Mouse (Mus musculus) intestine, postnatal 0 days (tissue): ENCODE results near the gene Xpnpep3. TPM values are rescaled to one million over a fixed set of nuclear protein-coding genes. Genes with fewer than 3 reads are reported as not detected.

Experiments used
- ATAC-seq: fragments of 200-750 bp; cut with Nextera tagmentation; 2 replicates; pipeline ENCODE4 v1.8.0; 2017; ENCODE audit warnings: mild to moderate bottlenecking, moderate TSS enrichment, moderate library complexity
- H3K27ac ChIP-seq: fragments of 300-500 bp; sonication (generic); 2 replicates; pipeline ENCODE4 v1.5.1; 2014; ENCODE audit warnings: mild to moderate bottlenecking, low read depth, low read length, moderate library complexity
- H3K27me3 ChIP-seq: fragments of 300-500 bp; sonication (generic); replicated peaks from 2 replicates; pipeline ENCODE4 v1.6.1; 2014; ENCODE audit warnings: low read length, mixed read lengths; ENCODE audit not compliant: control insufficient read depth, insufficient read depth
- H3K36me3 ChIP-seq: fragments of 300-500 bp; sonication (generic); 2 replicates; pipeline ENCODE4 v1.6.1; 2014; ENCODE audit warnings: mild to moderate bottlenecking, moderate library complexity; ENCODE audit not compliant: control insufficient read depth, insufficient read depth
- H3K4me1 ChIP-seq: fragments of 300-500 bp; sonication (generic); replicated peaks from 2 replicates; pipeline ENCODE4 v1.6.1; 2014; ENCODE audit warnings: antibody characterized with exemption, low read length, mixed read lengths; ENCODE audit not compliant: control insufficient read depth, insufficient read depth
- H3K4me2 ChIP-seq: fragments of 300-500 bp; sonication (generic); replicated peaks from 2 replicates; pipeline ENCODE4 v1.6.1; 2014; ENCODE audit warnings: low read depth, mild to moderate bottlenecking, moderate library complexity
- H3K4me3 ChIP-seq: fragments of 300-500 bp; sonication (generic); 2 replicates; pipeline ENCODE4 v1.5.1; 2014; ENCODE audit warnings: low read depth, low read length
- H3K9ac ChIP-seq: fragments of 300-500 bp; sonication (generic); 2 replicates; pipeline ENCODE4 v1.6.1; 2014; ENCODE audit warnings: mild to moderate bottlenecking, low read depth, low read length
- H3K9me3 ChIP-seq: fragments of 300-500 bp; sonication (generic); 2 replicates; pipeline ENCODE4 v1.6.1; 2016; ENCODE audit warnings: mixed run types; ENCODE audit not compliant: control insufficient read depth
- CTCF ChIP-seq: sonication (generic); IDR thresholded peaks from 2 replicates; pipeline ENCODE4 v1.5.1; 2016; ENCODE audit warnings: low read depth, mild to moderate bottlenecking, control low read depth, antibody characterized with exemption, moderate library complexity
- WGBS: fragments of 180-500 bp; shearing (Covaris S2); extraction: QIAGEN DNeasy Blood & Tissue Kit; methylation state at CpG from one replicate; pipeline ENCODE4 v1.1.7; 2014; 5-methylcytosine and 5-hydroxymethylcytosine counted together
- polyA plus RNA-seq: library from polyadenylated mRNA; unstranded; fragments of >200 nt; fragmentation: Nextera tagmentation; extraction: Ambion mirVana; gene quantifications from 2 replicates; pipeline ENCODE4 v1.2.1, GENCODE M21; 2015

Gene Xpnpep3
- polyA plus RNA-seq, 1 experiment from 2014 or later, result 2.3 TPM

DNA sequence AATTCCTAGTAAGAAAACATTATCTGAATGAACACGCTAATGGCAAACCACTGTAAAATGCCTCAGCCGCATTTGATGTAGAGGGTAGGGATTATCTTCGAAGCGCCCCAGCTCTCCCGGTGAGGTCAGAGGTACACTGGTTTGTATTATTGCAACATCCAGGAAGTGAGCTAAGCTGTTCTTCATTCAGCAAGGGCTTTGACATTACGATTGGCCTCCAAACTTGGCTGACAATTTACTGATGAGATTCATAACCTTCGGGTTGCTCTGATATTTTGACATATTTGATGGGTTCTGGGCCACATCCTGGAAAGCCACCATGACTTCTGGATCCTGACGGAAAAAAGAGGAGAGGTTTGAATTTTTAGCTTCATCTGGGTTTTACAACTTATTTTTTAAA, 34.7 kb upstream of the Xpnpep3 start:
- Histone ChIP-seq H3K27ac (no peak overlapping the region), H3K9ac (no peak overlapping the region), H3K4me3 (no peak overlapping the region), H3K4me2 (no peak overlapping the region), H3K36me3 (peaks cover 33% of the 10 kb centered on the region), H3K4me1 (no peaks in the 10 kb centered on the region; the same call in 1 of the 2 replicates), H3K27me3 (no peaks in the 10 kb centered on the region), H3K9me3 (no peaks in the 10 kb centered on the region)
- ATAC-seq, result peak; percentile 52; the same call in 1 of the 2 replicates
- TF ChIP-seq CTCF, result no peak
- WGBS, result 51% methylated on average over 8 of the region's 8 CpGs

DNA sequence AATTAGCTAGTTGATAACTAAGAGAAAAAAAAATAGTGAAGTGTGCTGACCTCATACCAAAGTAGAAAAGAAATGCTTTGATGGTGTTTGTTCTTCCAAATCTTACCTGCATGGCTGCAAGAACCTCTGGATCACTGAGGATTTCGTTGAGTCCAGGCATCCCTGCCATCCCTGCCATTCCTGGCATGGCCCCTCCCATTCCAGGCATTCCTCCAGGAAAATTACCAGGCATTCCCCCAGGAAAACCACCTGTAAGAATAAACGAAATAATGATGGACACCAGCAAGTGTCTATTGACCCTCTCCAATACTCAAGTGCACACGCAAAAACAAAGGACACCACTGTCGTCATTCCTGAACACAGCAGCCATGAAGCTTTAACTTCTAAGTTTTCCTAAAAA, 33.7 kb upstream of the Xpnpep3 start:
- H3K4me2 ChIP-seq, result no peak overlapping the region
- no peaks in the 10 kb centered on the region for H3K27me3 ChIP-seq
- TF ChIP-seq CTCF, result no peak
- no peak for ATAC-seq
- 81% methylated on average over 4 of the region's 4 CpGs for WGBS
- peaks cover 43% of the 10 kb centered on the region for H3K36me3 ChIP-seq
- H3K9ac ChIP-seq, result no peak overlapping the region
- no peak overlapping the region for H3K27ac ChIP-seq
- H3K4me3 ChIP-seq, result no peak overlapping the region
- no peaks in the 10 kb centered on the region for H3K9me3 ChIP-seq
- H3K4me1 ChIP-seq, result no peaks in the 10 kb centered on the region; the same call in 1 of the 2 replicates

GRCm38 (mm10) chr15:81368601-81369000, 31.3 kb upstream of the Xpnpep3 start:
- TF ChIP-seq CTCF, result no peak
- no peak overlapping the region for H3K27ac ChIP-seq
- H3K36me3 ChIP-seq, result peaks cover 57% of the 10 kb centered on the region
- no peak overlapping the region for H3K4me3 ChIP-seq
- 44% methylated on average over 1 of the region's 1 CpGs for WGBS
- ATAC-seq, result no peak
- H3K4me2 ChIP-seq, result no peak overlapping the region
- no peaks in the 10 kb centered on the region for H3K27me3 ChIP-seq
- no peaks in the 10 kb centered on the region for H3K9me3 ChIP-seq
- no peak overlapping the region for H3K9ac ChIP-seq
- H3K4me1 ChIP-seq, result no peaks in the 10 kb centered on the region; the same call in 1 of the 2 replicates

- H3K27me3 ChIP-seq, result no peaks in the 10 kb centered on the region
- no peak overlapping the region for H3K4me2 ChIP-seq
- TF ChIP-seq CTCF, result no peak
- H3K9me3 ChIP-seq, result no peaks in the 10 kb centered on the region
- H3K4me1 ChIP-seq, result no peaks in the 10 kb centered on the region
- ATAC-seq, result no peak
- H3K36me3 ChIP-seq, result peaks cover 59% of the 10 kb centered on the region
- no peak overlapping the region for H3K27ac ChIP-seq
- H3K9ac ChIP-seq, result no peak overlapping the region
- H3K4me3 ChIP-seq, result no peak overlapping the region
- WGBS, result 93% methylated on average over 1 of the region's 1 CpGs
Observed at GRCm38 (mm10) chr15:81370356-81370755, 29.6 kb upstream of the Xpnpep3 start.

- 90% methylated on average over 11 of the region's 11 CpGs for WGBS
Observed at GRCm38 (mm10) chr15:81374621-81375020, 25.3 kb upstream of the Xpnpep3 start.

GRCm38 (mm10) chr15:81378845-81379244, 21.1 kb upstream of the Xpnpep3 start:
- peaks cover 48% of the 10 kb centered on the region for H3K36me3 ChIP-seq

More at GRCm38 (mm10) chr15:81374621-81375020, 25.3 kb upstream of the Xpnpep3 start:
- Histone ChIP-seq H3K36me3 (peaks cover 60% of the 10 kb centered on the region), H3K4me3 (no peak overlapping the region), H3K27ac (no peak overlapping the region), H3K9ac (no peak overlapping the region), H3K4me1 (no peaks in the 10 kb centered on the region), H3K9me3 (no peaks in the 10 kb centered on the region), H3K27me3 (no peaks in the 10 kb centered on the region), H3K4me2 (no peak overlapping the region)
- no peak for ATAC-seq
- TF ChIP-seq CTCF, result no peak

GRCm38 (mm10) chr15:81386327-81386726, 13.6 kb upstream of the Xpnpep3 start:
- Histone ChIP-seq H3K27ac (no peak overlapping the region), H3K4me1 (no peaks in the 10 kb centered on the region), H3K4me2 (no peak overlapping the region), H3K27me3 (no peaks in the 10 kb centered on the region), H3K9ac (no peak overlapping the region), H3K4me3 (no peak overlapping the region), H3K36me3 (peaks cover 68% of the 10 kb centered on the region), H3K9me3 (no peaks in the 10 kb centered on the region)
- 95% methylated on average over 5 of the region's 5 CpGs for WGBS
- peak; percentile 48 for TF ChIP-seq CTCF
- ATAC-seq, result no peak

More at GRCm38 (mm10) chr15:81378845-81379244, 21.1 kb upstream of the Xpnpep3 start:
- Histone ChIP-seq H3K4me3 (no peak overlapping the region), H3K4me1 (no peaks in the 10 kb centered on the region), H3K9me3 (no peaks in the 10 kb centered on the region), H3K27me3 (no peaks in the 10 kb centered on the region), H3K4me2 (no peak overlapping the region), H3K9ac (no peak overlapping the region), H3K27ac (no peak overlapping the region)
- no peak for TF ChIP-seq CTCF
- 87% methylated on average over 2 of the region's 2 CpGs for WGBS
- ATAC-seq, result no peak
